Mouse (Mus musculus) embryonic stem cell, embryonic (primary cell): ENCODE measurements at regions not wholly inside any gene's neighbourhood (a gene's known extent, or its start where the extent isn't known, plus 50 kb on each side); places are given as distances from the start of the nearest gene placed in this dataset.
"Not testable (repeated sequence)": the region's sequence is repeated elsewhere in the genome, so short reads cannot be mapped to it uniquely, and the experiment has no call there.

Experiments
- CTCF ChIA-PET, 4 experiments: fragments of 300-600 bp in 2 of 4; fragments of 350-600 bp in 2 of 4; sonication (Branson Sonifier 250); formaldehyde crosslinking; loops; one replicate each; lab custom pipeline; 2022; ENCODE audit warnings: inconsistent platforms in 2 of 4; lab: Charles Lee
- POLR2A ChIA-PET, 4 experiments: fragments of 300-600 bp in 2 of 4; fragments of 350-600 bp in 2 of 4; sonication (Branson Sonifier 250); formaldehyde crosslinking; loops; one replicate each; lab custom pipeline; 2022; ENCODE audit warnings: antibody characterized with exemption in 4 of 4, inconsistent platforms in 1 of 4; lab: Charles Lee

- POLR2A ChIA-PET = no interaction called here
- CTCF ChIA-PET = no interaction called here
Observed at GRCm38 (mm10) chr12:46416250-46416649, 402.5 kb downstream of the Nova1 start.

- ChIA-PET CTCF (no interaction called here), POLR2A (no interaction called here)
Observed at GRCm38 (mm10) chr12:46405674-46406073, 413.1 kb downstream of the Nova1 start.

- CTCF ChIA-PET = interaction anchor here in 1 of 4 experiments (0.6 kb wide), 1 partner anchor 691 kb away, joined by 4 read pairs; no protein-coding TSS in a partner anchor
- POLR2A ChIA-PET = no interaction called here
Observed at GRCm38 (mm10) chr12:46399653-46399975, 419.1 kb downstream of the Nova1 start.

GRCm38 (mm10) chr12:46398875-46399652 lies 419.7 kb downstream of the Nova1 start:
- CTCF ChIA-PET = interaction anchor here in 1 of 4 experiments (0.6 kb wide), 1 partner anchor 691 kb away, joined by 4 read pairs; no protein-coding TSS in a partner anchor

GRCm38 (mm10) chr12:46395245-46395644 lies 423.5 kb downstream of the Nova1 start:
- POLR2A ChIA-PET = no interaction called here
- CTCF ChIA-PET = no interaction called here

More at GRCm38 (mm10) chr12:46398875-46399652, 419.7 kb downstream of the Nova1 start:
- POLR2A ChIA-PET = no interaction called here

GRCm38 (mm10) chr12:46393769-46394168 lies 425.0 kb downstream of the Nova1 start:
- ChIA-PET POLR2A (no interaction called here), CTCF (no interaction called here)

- ChIA-PET CTCF (no interaction called here), POLR2A (no interaction called here)
Observed at GRCm38 (mm10) chr12:46378914-46379313, 439.8 kb downstream of the Nova1 start.

GRCm38 (mm10) chr12:46371747-46372146 lies 447.0 kb downstream of the Nova1 start:
- CTCF ChIA-PET = no interaction called here
- POLR2A ChIA-PET = no interaction called here

- ChIA-PET CTCF (no interaction called here), POLR2A (no interaction called here)
Observed at GRCm38 (mm10) chr12:46333376-46333775, 485.4 kb downstream of the Nova1 start.

- ChIA-PET POLR2A (no interaction called here), CTCF (no interaction called here)
Observed at GRCm38 (mm10) chr12:46327865-46328264, 490.9 kb downstream of the Nova1 start.

- ChIA-PET POLR2A (no interaction called here), CTCF (no interaction called here)
Observed at GRCm38 (mm10) chr12:46323276-46323675, 495.5 kb downstream of the Nova1 start.

GRCm38 (mm10) chr12:46303136-46303797 lies 515.5 kb downstream of the Nova1 start:
- ChIA-PET POLR2A (no interaction called here), CTCF (interaction anchor here in 1 of 4 experiments (0.6 kb wide), 1 partner anchor 11 kb away, joined by 3 read pairs; no protein-coding TSS in a partner anchor)

- ChIA-PET CTCF (no interaction called here), POLR2A (no interaction called here)
Observed at GRCm38 (mm10) chr12:46298926-46299325, 519.8 kb downstream of the Nova1 start.

GRCm38 (mm10) chr12:46284519-46284918 lies 534.2 kb downstream of the Nova1 start:
- POLR2A ChIA-PET = interaction anchor here in 1 of 4 experiments (0.5 kb wide), 1 partner anchor 895 kb away, joined by 4 read pairs; no protein-coding TSS in a partner anchor
- CTCF ChIA-PET = interaction anchor here in 1 of 4 experiments (0.6 kb wide), 1 partner anchor 16 kb away, joined by 3 read pairs; no protein-coding TSS in a partner anchor

- ChIA-PET CTCF (no interaction called here), POLR2A (no interaction called here)
Observed at GRCm38 (mm10) chr12:46248402-46249018, 570.2 kb downstream of the Nova1 start.

- ChIA-PET CTCF (no interaction called here), POLR2A (no interaction called here)
Observed at GRCm38 (mm10) chr12:46244925-46245324, 573.8 kb downstream of the Nova1 start.

- POLR2A ChIA-PET = interaction anchor here in 2 of 4 experiments (0.7 kb wide), 2 partner anchors 17 to 336 kb away, joined by 3 to 8 read pairs; no protein-coding TSS in a partner anchor
- CTCF ChIA-PET = no interaction called here
Observed at GRCm38 (mm10) chr12:46232359-46232758, 586.4 kb downstream of the Nova1 start.

- CTCF ChIA-PET, POLR2A ChIA-PET: not testable (repeated sequence)
Observed at GRCm38 (mm10) chr12:46215328-46215727, 603.4 kb downstream of the Nova1 start.

GRCm38 (mm10) chr12:46199076-46199475 lies 619.7 kb downstream of the Nova1 start:
- CTCF ChIA-PET = no interaction called here
- POLR2A ChIA-PET = no interaction called here
